19 mouse cellular contexts compared by ENCODE assay signal in the genomic region with DNA sequence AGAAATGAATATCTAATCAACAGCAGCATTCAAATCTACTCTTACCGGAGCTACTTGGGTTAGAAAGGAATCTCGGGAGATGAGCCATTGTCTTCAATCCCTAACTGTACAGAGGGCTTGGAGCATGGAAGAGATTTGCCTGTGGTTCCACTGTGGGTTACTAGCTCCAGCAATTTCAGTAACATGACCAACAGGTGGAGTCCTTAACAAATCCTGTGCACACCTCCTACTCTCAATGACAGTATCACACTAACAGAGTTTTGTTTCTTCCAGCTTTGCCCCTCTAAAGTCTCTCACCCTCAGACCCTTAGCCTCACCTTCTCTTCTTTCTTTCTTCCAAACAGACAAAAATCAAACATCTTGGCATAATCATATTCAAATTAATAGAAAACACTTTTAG. TPM values are rescaled to one million over a fixed set of nuclear protein-coding genes. Genes with fewer than 3 reads are reported as not detected.
DNase-seq lines count a peak whose midpoint lies in the region; ATAC-seq and TF ChIP-seq lines count a peak whose summit lies in the region.
"Had no signal": no experiment of that assay in that cellular context is flagged by ENCODE, and none has a peak within 500 bp of the region (broad histone marks: within the 10 kb centered on the region; RNA-seq: fewer than 3 reads in every experiment).

No protein-coding gene starts in this region.

- TF ChIP-seq EP300 in stomach, postnatal 0 days (optimal IDR thresholded peaks at IDR 0.05), result no peak

- ATAC-seq in embryonic facial prominence, embryonic 11.5 days (replicated peaks; ENCODE audit: insufficient number of reproducible peaks, low FRiP score, low TSS enrichment, low read depth), result no peak
- no peak for ATAC-seq in stomach, postnatal 0 days (ENCODE audit: low FRiP score, low TSS enrichment)

- no peak overlapping the region for H3K9ac ChIP-seq in embryonic facial prominence, embryonic 11.5 days (replicated peaks; ENCODE audit: low read length)
- H3K9ac ChIP-seq in stomach, postnatal 0 days (ENCODE audit: low read length), result no peak overlapping the region
- H3K9ac ChIP-seq: embryonic facial prominence, embryonic 13.5 days; heart, embryonic 13.5 days; neural tube, embryonic 15.5 days; stomach, embryonic 15.5 days had no signal

- H3K27me3 ChIP-seq in embryonic facial prominence, embryonic 11.5 days (ENCODE audit: control insufficient read depth, insufficient read depth, low read length), result no peaks in the 10 kb centered on the region
- no peaks in the 10 kb centered on the region for H3K27me3 ChIP-seq in embryonic facial prominence, embryonic 10.5 days (replicated peaks; ENCODE audit: low read depth, poor library complexity, severe bottlenecking)
- H3K27me3 ChIP-seq in stomach, postnatal 0 days (ENCODE audit: control insufficient read depth, insufficient read depth, low read length), result no peaks in the 10 kb centered on the region
- H3K27me3 ChIP-seq: embryonic facial prominence, embryonic 13.5 days; heart, embryonic 13.5 days; megakaryocyte, embryonic 14.5 days; neural tube, embryonic 15.5 days; stomach, embryonic 15.5 days had no signal

- peak; percentile 1 for DNase-seq in embryonic facial prominence, embryonic 11.5 days (ENCODE audit: low spot score)
- DNase-seq in embryonic facial prominence, embryonic 10.5 days (ENCODE audit: low spot score), result no peak
- DNase-seq in layer of hippocampus, adult 2 months (ENCODE audit: low spot score in 2 of 2), result no peak
- no peak for DNase-seq in layer of hippocampus, adult 11-12 months (ENCODE audit: low spot score)
- DNase-seq in thymus, postnatal 0 days (ENCODE audit: low spot score), result peak; percentile 68
- DNase-seq in thymus, postnatal 4 days, result no peak
- DNase-seq in stomach, postnatal 0 days (ENCODE audit: low spot score), result no peak
- DNase-seq in cerebellum, adult 9-10 months, result no peak
- DNase-seq: cerebellum, postnatal 25 days; gastrocnemius, postnatal 25 days; kidney, postnatal 4 days; retina, postnatal 1 day had no signal

- H3K4me2 ChIP-seq in embryonic facial prominence, embryonic 11.5 days (ENCODE audit: low read depth, low read length), result no peak overlapping the region
- no peak overlapping the region for H3K4me2 ChIP-seq in stomach, postnatal 0 days (replicated peaks; ENCODE audit: low read depth)
- H3K4me2 ChIP-seq: embryonic facial prominence, embryonic 13.5 days; heart, embryonic 13.5 days; neural tube, embryonic 15.5 days; stomach, embryonic 15.5 days had no signal

- H3K9me3 ChIP-seq in embryonic facial prominence, embryonic 11.5 days (replicated peaks; ENCODE audit: control insufficient read depth, low read length), result no peaks in the 10 kb centered on the region
- H3K9me3 ChIP-seq in embryonic facial prominence, embryonic 10.5 days, result no peaks in the 10 kb centered on the region
- H3K9me3 ChIP-seq in stomach, postnatal 0 days (ENCODE audit: control insufficient read depth, low read length), result no peaks in the 10 kb centered on the region
- H3K9me3 ChIP-seq: embryonic facial prominence, embryonic 13.5 days; heart, embryonic 13.5 days; hindbrain, embryonic 10.5 days; megakaryocyte, embryonic 14.5 days; neural tube, embryonic 15.5 days; stomach, embryonic 15.5 days had no signal

- no peaks in the 10 kb centered on the region for H3K36me3 ChIP-seq in embryonic facial prominence, embryonic 11.5 days (replicated peaks; ENCODE audit: control insufficient read depth, insufficient read depth, low read depth, low read length)
- H3K36me3 ChIP-seq in embryonic facial prominence, embryonic 10.5 days (replicated peaks), result peaks cover 38% of the 10 kb centered on the region
- H3K36me3 ChIP-seq in stomach, postnatal 0 days (ENCODE audit: control insufficient read depth, insufficient read depth, low read length), result peaks cover 7% of the 10 kb centered on the region; the same call in 1 of the 2 replicates

- WGBS in embryonic facial prominence, embryonic 11.5 days, result 86% methylated on average over 2 of the region's 2 CpGs
- 84% methylated on average over 2 of the region's 2 CpGs for WGBS in embryonic facial prominence, embryonic 10.5 days
- WGBS in stomach, postnatal 0 days, result 77% methylated on average over 2 of the region's 2 CpGs

- H3K27ac ChIP-seq in embryonic facial prominence, embryonic 11.5 days (replicated peaks; ENCODE audit: low read depth, low read length), result no peak overlapping the region
- H3K27ac ChIP-seq in embryonic facial prominence, embryonic 10.5 days (replicated peaks), result no peak overlapping the region
- H3K27ac ChIP-seq in layer of hippocampus, adult 2 months, result no peak overlapping the region
- H3K27ac ChIP-seq in stomach, postnatal 0 days (replicated peaks), result no peak overlapping the region
- H3K27ac ChIP-seq: embryonic facial prominence, embryonic 13.5 days; heart, embryonic 13.5 days; hindbrain, embryonic 10.5 days; neural tube, embryonic 15.5 days; stomach, embryonic 15.5 days had no signal

- no peaks in the 10 kb centered on the region for H3K4me1 ChIP-seq in embryonic facial prominence, embryonic 11.5 days (ENCODE audit: control insufficient read depth, insufficient read depth, low read length)
- H3K4me1 ChIP-seq in embryonic facial prominence, embryonic 10.5 days, result peaks cover 9% of the 10 kb centered on the region
- peaks cover 5% of the 10 kb centered on the region; the same call in 1 of the 2 replicates for H3K4me1 ChIP-seq in stomach, postnatal 0 days (replicated peaks; ENCODE audit: control insufficient read depth, insufficient read depth)

- no peak overlapping the region for H3K4me3 ChIP-seq in embryonic facial prominence, embryonic 11.5 days (ENCODE audit: low read depth, low read length)
- no peak overlapping the region for H3K4me3 ChIP-seq in embryonic facial prominence, embryonic 10.5 days
- no peak overlapping the region for H3K4me3 ChIP-seq in layer of hippocampus, adult 2 months
- no peak overlapping the region for H3K4me3 ChIP-seq in stomach, postnatal 0 days (ENCODE audit: low read depth, low read length)
- H3K4me3 ChIP-seq: embryonic facial prominence, embryonic 13.5 days; heart, embryonic 13.5 days; hindbrain, embryonic 10.5 days; megakaryocyte, embryonic 14.5 days; neural tube, embryonic 15.5 days; stomach, embryonic 15.5 days had no signal

- TF ChIP-seq CTCF in layer of hippocampus, adult 2 months (conservative IDR thresholded peaks at IDR 0.05), result peak; percentile 35
- peak; percentile 60 for TF ChIP-seq CTCF in stomach, postnatal 0 days (IDR thresholded peaks at IDR 0.05; ENCODE audit: low read depth)

RNA-seq across cellular contexts. Expression of a gene that starts 4.4 kb away (rescaled TPM):
- polyA plus RNA-seq in embryonic facial prominence, embryonic 11.5 days (2014; fragmentation: Nextera tagmentation; extraction: Ambion mirVana), result 56.1 and 60.1 TPM in 2 replicates
- 36.5 and 41.3 TPM in 2 replicates for polyA plus RNA-seq in embryonic facial prominence, embryonic 10.5 days (2016; fragmentation: Nextera tagmentation; extraction: Ambion mirVana)
- total RNA-seq in layer of hippocampus, adult 2 months (2021), result 10 to 100 TPM; 62.4 to 69.3 TPM
- polyA plus RNA-seq in thymus, postnatal 0 days (2015; fragmentation: Nextera tagmentation; extraction: Ambion mirVana), result 143 and 152 TPM in 2 replicates
- 30.6 and 34.5 TPM in 2 replicates for polyA plus RNA-seq in stomach, postnatal 0 days (2015; fragmentation: Nextera tagmentation; extraction: Ambion mirVana)

RNA-seq across cellular contexts. Expression of a gene that starts 34.4 kb away (rescaled TPM):
- 0.13 and 0.18 TPM in 2 replicates for polyA plus RNA-seq in embryonic facial prominence, embryonic 11.5 days (2014; fragmentation: Nextera tagmentation; extraction: Ambion mirVana)
- polyA plus RNA-seq in embryonic facial prominence, embryonic 10.5 days (2016; fragmentation: Nextera tagmentation; extraction: Ambion mirVana), result 0.22 and 0.55 TPM in 2 replicates
- 10 to 100 TPM; 11.5 to 15.7 TPM for total RNA-seq in layer of hippocampus, adult 2 months (2021)
- 0.86 and 1.4 TPM in 2 replicates for polyA plus RNA-seq in thymus, postnatal 0 days (2015; fragmentation: Nextera tagmentation; extraction: Ambion mirVana)
- polyA plus RNA-seq in stomach, postnatal 0 days (2015; fragmentation: Nextera tagmentation; extraction: Ambion mirVana), result 1.9 and 3.1 TPM in 2 replicates
- total RNA-seq: gastrocnemius, postnatal 25 days had no signal
- polyA plus RNA-seq: C2C12; heart, embryonic 13.5 days had no signal

RNA-seq across cellular contexts. Expression of a gene that starts 34.9 kb away (rescaled TPM):
- 0.14 TPM in 1 of 2 replicates, not detected in the other for polyA plus RNA-seq in embryonic facial prominence, embryonic 11.5 days (2014; fragmentation: Nextera tagmentation; extraction: Ambion mirVana)
- polyA plus RNA-seq in embryonic facial prominence, embryonic 10.5 days (2016; fragmentation: Nextera tagmentation; extraction: Ambion mirVana), result 0.05 and 0.06 TPM in 2 replicates
- under 1 TPM in 1 of 2 experiments, not detected in 1; 0.15 TPM for total RNA-seq in layer of hippocampus, adult 2 months (2021)
- 438 and 524 TPM in 2 replicates for polyA plus RNA-seq in thymus, postnatal 0 days (2015; fragmentation: Nextera tagmentation; extraction: Ambion mirVana)
- 0.16 and 0.27 TPM in 2 replicates for polyA plus RNA-seq in stomach, postnatal 0 days (2015; fragmentation: Nextera tagmentation; extraction: Ambion mirVana)

Comparison
In these comparisons a context has a peak if more than half of its experiments do, and no peak if none do; other contexts are left out.
1. DNase-seq: peak in embryonic facial prominence, embryonic 11.5 days (single experiment) and thymus, postnatal 0 days (single experiment); none in embryonic facial prominence, embryonic 10.5 days (single experiment), layer of hippocampus, adult 2 months (0 of 2), layer of hippocampus, adult 11-12 months (single experiment), thymus, postnatal 4 days (single experiment), stomach, postnatal 0 days (single experiment) and cerebellum, adult 9-10 months (single experiment).
2. RNA of a gene that starts 34.9 kb away (polyA plus RNA-seq): 438 to 524 TPM in thymus, postnatal 0 days; 0.16 to 0.27 TPM in stomach, postnatal 0 days, 0.14 TPM in embryonic facial prominence, embryonic 11.5 days and 0.05 to 0.06 TPM in embryonic facial prominence, embryonic 10.5 days; every median in the first group is over 100 times any median in the second.